Mouse (Mus musculus) spleen, embryonic (tissue): ENCODE measurements around the gene Ttc22.

Source experiments
- CTCF ChIA-PET: fragments of 350-600 bp; sonication (Branson Sonifier 250); formaldehyde crosslinking; loops from one replicate; lab custom pipeline; 2022; lab: Charles Lee

Ttc22 gene

DNA sequence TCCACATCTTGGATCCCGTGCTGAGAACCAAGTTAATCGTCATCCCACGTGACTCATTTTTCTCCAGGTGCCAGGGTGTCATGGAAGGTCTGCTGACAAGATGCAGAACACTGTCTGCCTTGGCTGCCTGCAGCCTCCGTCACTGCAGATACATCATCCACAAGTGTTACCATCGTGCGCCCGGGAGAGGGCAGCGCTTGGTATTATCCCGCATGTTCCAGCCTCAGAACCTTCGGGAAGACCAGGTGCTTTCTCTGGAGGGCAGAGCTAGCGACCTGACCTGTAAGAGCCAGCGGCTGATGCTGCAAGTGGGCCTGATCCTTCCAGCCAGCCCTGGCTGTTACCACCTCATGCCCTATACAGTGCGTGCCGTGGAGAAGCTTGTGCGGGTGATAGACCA lies 30.8 kb downstream of the Ttc22 start:
- CTCF ChIA-PET: no interaction called here

DNA sequence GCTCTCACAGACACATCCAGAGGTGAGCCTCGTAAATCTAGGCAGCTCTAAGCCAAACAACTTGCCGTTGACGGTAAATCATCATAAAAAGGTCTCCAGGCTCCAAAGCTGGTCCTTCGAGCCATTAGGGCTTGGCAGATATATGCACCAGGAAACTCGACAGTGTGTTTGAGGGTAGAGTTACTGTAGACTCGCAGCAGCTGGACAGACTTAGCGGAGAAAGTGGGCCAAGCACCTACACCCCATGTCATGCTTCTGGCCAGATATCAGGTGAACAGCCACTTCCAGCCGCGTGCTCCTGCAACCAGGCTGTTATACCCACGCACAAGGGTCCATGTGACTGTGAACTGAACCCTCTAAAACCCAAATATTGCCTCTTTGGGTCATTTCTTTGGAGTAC lies 33.4 kb downstream of the Ttc22 start:
- CTCF ChIA-PET: interaction anchor here (0.6 kb wide), 1 partner anchor 431 kb away, joined by 3 read pairs; no protein-coding TSS in a partner anchor

DNA sequence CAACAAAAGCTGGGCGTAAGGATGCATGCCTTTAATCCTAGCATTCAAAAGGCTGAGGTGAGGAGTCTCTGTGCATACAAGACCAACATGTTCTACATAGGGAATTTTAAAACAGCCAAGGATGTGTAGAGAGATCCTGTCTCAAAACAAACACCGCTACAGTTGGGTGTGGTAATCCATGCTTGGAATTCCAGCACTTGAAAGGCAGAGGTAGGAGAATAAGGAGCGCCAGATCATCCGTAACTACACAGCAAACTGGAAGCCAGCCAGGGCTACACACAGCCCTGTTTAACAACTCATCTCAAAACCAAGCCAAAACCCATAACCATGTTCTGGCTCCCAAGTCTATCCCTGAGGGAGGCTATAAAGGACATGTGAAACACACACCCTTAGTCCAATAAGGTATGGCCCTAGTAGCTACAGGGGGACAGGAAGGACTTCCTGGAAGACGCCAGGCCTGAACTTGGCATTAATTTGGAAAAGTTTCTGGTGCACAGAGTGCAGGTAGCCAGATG lies 41.8 kb downstream of the Ttc22 start:
- CTCF ChIA-PET: no interaction called here

DNA sequence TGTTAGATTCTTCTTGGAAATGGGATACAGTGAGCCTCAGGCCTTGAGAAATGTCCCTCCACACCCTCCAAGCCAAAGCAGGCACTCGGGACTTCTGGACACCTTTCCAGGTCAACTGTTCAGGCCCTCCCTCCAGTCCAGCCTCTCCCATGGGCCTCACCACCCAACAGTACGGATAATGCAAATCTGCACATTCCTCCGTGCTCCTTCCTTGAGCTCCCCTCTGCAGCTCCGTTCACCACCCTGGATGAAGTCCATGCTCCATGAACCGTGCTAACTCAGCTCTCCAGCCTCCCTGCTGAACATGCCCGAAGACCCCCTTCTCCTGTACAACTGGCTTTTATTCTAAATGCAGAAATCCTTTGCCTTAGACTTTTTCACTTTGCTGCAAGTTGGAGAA lies 42.5 kb downstream of the Ttc22 start:
- CTCF ChIA-PET: no interaction called here

DNA sequence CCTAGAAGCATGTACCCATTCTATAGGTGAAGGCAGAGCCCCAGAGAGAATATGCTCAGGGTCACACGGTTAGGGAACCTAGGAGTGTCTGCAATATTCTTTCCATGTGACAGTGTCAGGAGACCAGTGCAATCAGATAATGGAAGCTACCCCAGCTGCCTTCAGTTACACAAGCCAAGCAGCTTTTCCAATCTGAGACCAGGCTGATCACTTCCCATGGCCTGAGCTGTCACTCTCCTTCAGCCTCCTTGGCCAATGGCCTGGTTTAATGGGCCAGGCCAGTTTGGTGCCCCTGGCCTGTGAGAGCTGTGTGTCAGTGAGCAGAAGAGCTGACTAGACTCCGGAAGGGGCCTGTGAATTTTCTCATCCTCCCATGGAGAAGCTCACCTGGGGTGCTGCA lies 43.0 kb downstream of the Ttc22 start:
- CTCF ChIA-PET: no interaction called here

DNA sequence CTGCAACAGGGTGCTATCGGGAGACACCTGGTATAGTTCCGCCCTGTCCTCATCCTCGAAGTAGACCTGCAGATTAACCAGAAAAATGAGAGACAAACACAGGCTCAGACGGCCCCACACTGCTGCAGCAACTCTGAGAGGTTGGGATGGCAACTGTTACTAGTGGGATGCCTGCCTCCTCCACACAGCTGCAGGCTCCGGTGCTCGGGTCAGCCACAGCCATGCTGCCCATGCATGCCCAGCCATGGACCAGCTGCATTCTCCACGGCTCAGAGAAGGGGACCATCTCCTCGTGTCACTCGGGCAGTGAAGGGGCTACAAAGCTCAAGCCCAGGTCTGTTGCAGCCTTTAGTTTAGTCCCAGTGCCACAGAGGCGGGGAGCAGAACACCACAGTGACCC lies 43.4 kb downstream of the Ttc22 start:
- CTCF ChIA-PET: no interaction called here

DNA sequence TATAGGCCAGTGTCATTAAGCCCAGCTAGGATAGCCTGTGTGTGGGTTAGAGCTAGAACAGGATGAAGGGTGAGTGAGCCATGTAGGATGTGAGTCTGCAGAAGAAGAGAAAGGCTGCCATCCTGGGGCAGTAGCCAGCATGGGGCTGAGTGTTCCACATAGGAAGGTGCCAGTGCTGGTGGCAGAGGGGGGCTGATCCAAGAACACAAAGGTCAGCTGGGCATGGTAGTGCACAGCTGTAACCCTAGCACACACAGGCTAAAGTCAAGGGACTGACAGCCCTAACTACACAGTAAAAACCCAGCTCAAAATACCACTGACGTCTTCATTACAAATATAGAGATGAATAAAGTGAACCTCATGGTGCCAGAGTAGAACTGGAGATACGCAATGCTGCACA lies 44.3 kb downstream of the Ttc22 start:
- CTCF ChIA-PET: no interaction called here

DNA sequence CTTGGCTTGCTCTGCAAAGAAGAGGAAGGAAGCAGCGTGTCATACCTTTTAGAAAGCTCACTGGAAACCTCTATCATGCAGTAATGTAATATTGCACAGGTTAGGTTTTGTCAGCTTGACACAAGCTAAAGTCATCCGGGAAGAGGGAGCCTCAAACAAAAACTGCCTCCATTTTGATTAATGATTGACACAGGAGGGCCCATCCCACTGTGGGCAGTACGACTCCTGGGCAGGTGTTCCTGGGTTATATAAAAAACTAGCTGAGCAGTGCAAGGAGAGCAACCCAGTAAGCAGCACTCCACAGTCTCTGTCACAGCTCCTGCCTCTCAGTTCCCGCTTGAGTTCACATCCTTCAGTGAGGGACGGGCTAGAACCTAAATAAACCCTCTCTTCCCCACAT lies 54.5 kb downstream of the Ttc22 start:
- CTCF ChIA-PET: no interaction called here

DNA sequence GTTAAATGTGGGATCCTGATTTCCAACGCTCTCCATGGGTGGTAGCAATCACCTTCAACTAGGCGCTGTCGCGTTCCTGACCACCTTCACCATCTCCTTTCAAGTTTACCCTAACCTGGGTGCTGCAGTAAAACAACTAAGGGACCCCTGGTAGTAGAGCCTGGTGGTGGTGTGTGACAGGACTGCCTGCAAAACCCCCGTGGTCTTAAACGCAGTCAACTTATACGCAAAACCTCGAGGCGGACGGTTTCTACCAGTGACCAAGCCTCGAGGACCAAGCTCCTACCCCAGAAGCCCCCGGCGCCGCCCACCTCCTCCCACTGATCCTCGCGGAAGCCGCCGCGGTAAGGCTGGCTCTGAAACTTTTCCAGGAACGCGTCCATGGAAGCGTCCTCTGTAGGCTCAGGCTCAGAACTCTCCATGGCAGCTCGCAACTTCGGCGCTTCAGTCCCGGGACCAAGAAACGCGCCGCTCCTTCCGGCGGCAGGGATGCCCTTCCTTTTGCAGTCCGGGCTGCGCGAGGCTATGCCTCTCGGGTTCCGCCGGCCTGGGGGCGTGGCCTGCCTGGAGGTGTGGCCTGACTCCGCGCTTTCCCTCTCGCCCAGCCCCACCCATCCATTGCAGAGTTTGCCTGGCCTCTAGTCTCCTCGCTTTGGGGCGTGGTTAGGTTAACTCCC lies 56.3 kb downstream of the Ttc22 start, which contains the start of gene Ttc4:
Gene Ttc4 (minus strand): TSS at position 503 of the 677 bp plus-strand sequence.
- CTCF ChIA-PET: no interaction called here

DNA sequence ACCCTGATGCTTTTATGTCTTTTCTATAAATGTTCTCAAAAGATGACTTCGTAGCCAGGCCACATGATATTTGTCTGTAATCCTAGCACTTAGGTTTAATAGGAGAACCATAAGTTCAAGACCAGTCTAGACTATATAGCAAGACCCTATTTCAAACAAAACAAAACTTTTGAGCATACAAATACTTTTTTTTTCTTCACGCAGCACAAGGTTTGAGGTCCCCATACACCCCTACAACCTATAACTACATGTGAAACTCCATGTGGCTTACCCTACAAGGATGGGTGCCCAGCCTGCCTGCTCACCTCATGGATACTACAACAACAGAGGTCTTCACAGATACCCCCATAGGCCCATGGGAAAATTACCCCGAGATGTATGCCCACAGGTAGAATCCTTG lies 56.9 kb downstream of the Ttc22 start:
- CTCF ChIA-PET: no interaction called here

DNA sequence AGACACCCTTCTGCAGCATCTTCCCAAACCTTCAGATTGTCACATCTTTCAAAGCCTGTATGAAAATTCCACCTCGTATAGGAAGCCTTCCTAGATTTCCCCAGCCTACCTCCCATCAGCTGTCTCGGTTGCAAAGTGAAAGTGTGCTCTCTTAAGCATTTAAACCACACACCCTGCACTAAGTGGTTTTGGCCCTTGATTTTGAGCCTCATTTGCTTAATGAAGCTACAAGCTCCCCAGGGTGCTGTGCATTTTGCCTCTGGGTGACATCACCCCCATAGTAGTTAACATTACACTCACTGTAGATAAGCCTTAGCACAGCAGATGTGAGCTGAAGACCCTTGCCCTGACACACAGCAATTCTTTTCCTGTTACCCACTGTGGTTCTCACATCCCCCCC lies 58.7 kb downstream of the Ttc22 start:
- CTCF ChIA-PET: no interaction called here

DNA sequence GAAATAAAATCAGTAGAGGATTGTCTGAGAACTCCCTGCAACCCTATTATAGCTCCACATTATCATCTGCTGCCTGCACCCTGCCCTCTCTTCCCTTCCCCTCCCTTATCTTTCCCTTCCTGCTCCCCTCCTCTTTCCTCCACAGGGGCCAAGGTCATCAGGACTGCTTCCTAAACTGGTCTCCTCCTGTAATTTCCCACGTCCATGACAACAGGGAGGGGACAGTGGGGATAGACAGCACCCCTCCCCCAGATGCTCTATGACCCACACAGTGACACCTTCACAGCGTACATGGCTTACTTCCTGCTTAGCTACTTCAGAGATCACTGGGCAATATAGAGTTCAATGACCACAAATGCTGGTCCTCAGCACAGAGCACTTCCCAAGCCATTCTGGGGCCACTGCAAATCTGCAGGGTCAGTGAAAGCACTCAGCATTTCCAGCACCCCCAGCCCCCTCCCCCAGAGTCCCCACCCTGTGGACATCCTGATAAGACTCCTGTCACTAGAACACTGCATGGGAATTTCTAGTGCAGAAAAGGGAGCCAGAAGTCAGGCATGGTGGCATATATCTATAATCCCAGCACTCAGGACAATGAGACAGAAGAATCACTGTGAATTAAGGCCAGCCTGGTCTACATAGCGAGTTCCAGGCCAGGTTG lies 66.5 kb downstream of the Ttc22 start:
- CTCF ChIA-PET: no interaction called here
